Mouse (Mus musculus): ENCODE measurements around the gene Rpusd3. TPM values are rescaled to one million over a fixed set of nuclear protein-coding genes. Genes with fewer than 3 reads are reported as not detected.

The Rpusd3 gene
- polyA plus RNA-seq, 1 experiment from 2014 or later: 14.2 TPM

DNA sequence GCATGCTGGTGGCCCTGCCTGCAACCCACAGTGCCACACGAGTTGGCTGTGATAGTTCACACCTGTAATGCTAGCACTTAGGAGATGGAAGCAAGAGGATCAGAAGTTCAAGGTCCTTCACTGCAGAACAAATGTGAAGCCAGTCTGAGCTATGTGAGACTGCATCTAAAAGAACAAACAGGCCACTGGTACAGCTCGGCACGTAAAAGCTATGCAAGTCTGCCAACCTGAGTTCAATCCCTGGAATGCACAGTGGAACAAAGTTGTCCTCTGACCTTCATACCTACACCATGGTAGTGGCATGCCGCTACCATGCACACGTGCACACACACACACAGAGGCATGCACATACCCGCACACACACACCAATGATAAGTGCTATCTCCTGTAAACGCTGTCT is 5.0 kb upstream of the Rpusd3 start:
- H3K27me3 ChIP-seq (ENCODE audit: control insufficient read depth, insufficient read depth, low read length): no peaks in the 10 kb centered on the region
- H3K4me2 ChIP-seq (ENCODE audit: low read depth, low read length): no peak overlapping the region
- WGBS: 73% methylated on average over 7 of the region's 7 CpGs
- ATAC-seq (replicated peaks; ENCODE audit: extremely low read depth, insufficient read depth, low FRiP score): no peak
- H3K9me3 ChIP-seq (replicated peaks; ENCODE audit: control insufficient read depth, low read length): peaks cover 4% of the 10 kb centered on the region; the same call in 1 of the 2 replicates
- no peak overlapping the region for H3K9ac ChIP-seq (ENCODE audit: low read length)
- H3K4me3 ChIP-seq (ENCODE audit: low read length): no peak overlapping the region
- H3K27ac ChIP-seq (ENCODE audit: low read length): no peak overlapping the region
- H3K36me3 ChIP-seq (ENCODE audit: control insufficient read depth, insufficient read depth): no peaks in the 10 kb centered on the region
- no peaks in the 10 kb centered on the region for H3K4me1 ChIP-seq (ENCODE audit: control insufficient read depth, insufficient read depth, low read length)

- no peaks in the 10 kb centered on the region for H3K27me3 ChIP-seq (ENCODE audit: control insufficient read depth, insufficient read depth, low read length)
- 54% methylated on average over 4 of the region's 4 CpGs for WGBS
- peaks cover 8% of the 10 kb centered on the region for H3K4me1 ChIP-seq (ENCODE audit: control insufficient read depth, insufficient read depth, low read length)
- H3K4me3 ChIP-seq (ENCODE audit: low read length): no peak overlapping the region
- no peaks in the 10 kb centered on the region for H3K36me3 ChIP-seq (ENCODE audit: control insufficient read depth, insufficient read depth)
- H3K9me3 ChIP-seq (replicated peaks; ENCODE audit: control insufficient read depth, low read length): peaks cover 4% of the 10 kb centered on the region; the same call in 1 of the 2 replicates
- no peak overlapping the region for H3K9ac ChIP-seq (ENCODE audit: low read length)
- no peak overlapping the region for H3K27ac ChIP-seq (ENCODE audit: low read length)
- H3K4me2 ChIP-seq (ENCODE audit: low read depth, low read length): no peak overlapping the region
- ATAC-seq (replicated peaks; ENCODE audit: extremely low read depth, insufficient read depth, low FRiP score): no peak
Observed at GRCm38 (mm10) chr6:113423000-113423399, 3.9 kb upstream of the Rpusd3 start.

DNA sequence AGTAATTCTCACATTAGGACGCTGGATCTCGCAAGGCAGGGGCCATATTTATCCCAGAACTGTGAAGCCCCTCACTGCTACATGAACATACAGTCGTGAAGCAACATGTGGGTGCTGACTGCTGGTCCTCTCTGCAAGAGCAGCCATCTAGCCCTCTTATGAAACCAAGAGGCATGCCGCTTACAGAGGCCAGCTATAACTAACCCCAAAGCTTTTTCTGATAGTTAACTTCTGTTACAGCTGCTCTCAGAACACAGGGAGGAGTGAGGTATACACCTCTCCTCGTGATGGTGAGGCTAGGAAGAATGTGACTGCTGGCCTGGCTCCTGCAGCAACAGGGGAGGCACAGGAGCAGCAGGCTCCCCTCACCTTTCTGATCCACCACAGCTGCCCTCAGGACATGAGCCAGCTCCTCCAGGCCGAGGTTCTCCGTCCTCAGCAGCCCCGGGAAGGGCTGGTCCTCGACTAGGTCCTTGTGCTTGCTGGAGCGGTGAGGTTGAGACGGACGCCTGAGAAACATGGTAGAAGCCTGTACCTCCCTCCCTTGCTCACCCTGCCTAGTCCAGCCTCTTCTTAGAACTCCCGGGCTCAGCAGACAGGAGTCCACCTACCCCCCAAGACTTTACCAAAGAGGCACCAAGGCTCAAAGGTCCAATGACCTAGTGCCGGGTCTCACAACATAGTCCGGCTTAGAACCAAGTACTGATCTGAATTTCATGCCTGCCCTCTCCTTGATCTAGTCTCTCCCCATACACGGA is 520 bp downstream of the Rpusd3 start:
- Histone ChIP-seq H3K27me3 (ENCODE audit: control insufficient read depth, insufficient read depth, low read length) (no peaks in the 10 kb centered on the region), H3K27ac (ENCODE audit: low read length) (peak overlapping the region; percentile 58), H3K4me3 (ENCODE audit: low read length) (peak overlapping the region; percentile 78), H3K4me2 (ENCODE audit: low read depth, low read length) (peak overlapping the region; percentile 93), H3K9ac (ENCODE audit: low read length) (peak overlapping the region; percentile 85), H3K9me3 (replicated peaks; ENCODE audit: control insufficient read depth, low read length) (no peaks in the 10 kb centered on the region), H3K4me1 (ENCODE audit: control insufficient read depth, insufficient read depth, low read length) (peaks cover 8% of the 10 kb centered on the region), H3K36me3 (ENCODE audit: control insufficient read depth, insufficient read depth) (no peaks in the 10 kb centered on the region)
- ATAC-seq (replicated peaks; ENCODE audit: extremely low read depth, insufficient read depth, low FRiP score): peak; percentile 25; the same call in 1 of the 2 replicates
- 11% methylated on average over 16 of the region's 16 CpGs for WGBS

- Histone ChIP-seq H3K27me3 (ENCODE audit: control insufficient read depth, insufficient read depth, low read length) (no peaks in the 10 kb centered on the region), H3K9ac (ENCODE audit: low read length) (no peak overlapping the region), H3K9me3 (replicated peaks; ENCODE audit: control insufficient read depth, low read length) (no peaks in the 10 kb centered on the region), H3K27ac (ENCODE audit: low read length) (no peak overlapping the region), H3K4me3 (ENCODE audit: low read length) (no peak overlapping the region), H3K4me2 (ENCODE audit: low read depth, low read length) (no peak overlapping the region), H3K4me1 (ENCODE audit: control insufficient read depth, insufficient read depth, low read length) (peaks cover 8% of the 10 kb centered on the region), H3K36me3 (ENCODE audit: control insufficient read depth, insufficient read depth) (no peaks in the 10 kb centered on the region)
- no peak for ATAC-seq (replicated peaks; ENCODE audit: extremely low read depth, insufficient read depth, low FRiP score)
- WGBS: 60% methylated on average over 5 of the region's 5 CpGs
Observed at GRCm38 (mm10) chr6:113416416-113416815, 2.7 kb downstream of the Rpusd3 start.

DNA sequence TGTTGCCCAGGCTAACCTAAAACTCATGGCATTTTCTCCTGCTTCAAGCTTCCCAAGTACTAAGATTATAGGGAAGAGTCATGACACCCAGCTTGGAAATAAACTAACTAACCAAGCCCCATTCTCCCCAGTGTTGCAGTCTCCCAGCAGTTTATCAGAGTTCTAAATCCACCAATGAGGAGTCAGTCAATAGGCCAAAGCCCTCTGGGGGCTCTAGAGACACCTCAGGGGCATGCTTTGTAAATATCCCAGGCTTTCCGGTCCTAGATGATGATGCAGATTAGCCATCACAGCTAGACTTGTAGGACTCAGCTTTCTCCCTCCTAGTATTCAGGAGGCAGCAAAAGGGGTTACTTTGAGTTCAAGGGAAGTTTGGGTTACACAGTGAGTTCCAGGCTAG is 9.1 kb downstream of the Rpusd3 start:
- no peak overlapping the region for H3K9ac ChIP-seq (ENCODE audit: low read length)
- no peak overlapping the region for H3K27ac ChIP-seq (ENCODE audit: low read length)
- no peak overlapping the region for H3K4me3 ChIP-seq (ENCODE audit: low read length)
- no peaks in the 10 kb centered on the region for H3K4me1 ChIP-seq (ENCODE audit: control insufficient read depth, insufficient read depth, low read length)
- H3K36me3 ChIP-seq (ENCODE audit: control insufficient read depth, insufficient read depth): no peaks in the 10 kb centered on the region
- H3K9me3 ChIP-seq (replicated peaks; ENCODE audit: control insufficient read depth, low read length): no peaks in the 10 kb centered on the region
- WGBS: 50% methylated on average over 1 of the region's 1 CpGs
- ATAC-seq (replicated peaks; ENCODE audit: extremely low read depth, insufficient read depth, low FRiP score): no peak
- no peak overlapping the region for H3K4me2 ChIP-seq (ENCODE audit: low read depth, low read length)
- H3K27me3 ChIP-seq (ENCODE audit: control insufficient read depth, insufficient read depth, low read length): no peaks in the 10 kb centered on the region

- no peak overlapping the region for H3K4me2 ChIP-seq (ENCODE audit: low read depth, low read length)
Observed at GRCm38 (mm10) chr6:113406683-113407082, 12.5 kb downstream of the Rpusd3 start.

DNA sequence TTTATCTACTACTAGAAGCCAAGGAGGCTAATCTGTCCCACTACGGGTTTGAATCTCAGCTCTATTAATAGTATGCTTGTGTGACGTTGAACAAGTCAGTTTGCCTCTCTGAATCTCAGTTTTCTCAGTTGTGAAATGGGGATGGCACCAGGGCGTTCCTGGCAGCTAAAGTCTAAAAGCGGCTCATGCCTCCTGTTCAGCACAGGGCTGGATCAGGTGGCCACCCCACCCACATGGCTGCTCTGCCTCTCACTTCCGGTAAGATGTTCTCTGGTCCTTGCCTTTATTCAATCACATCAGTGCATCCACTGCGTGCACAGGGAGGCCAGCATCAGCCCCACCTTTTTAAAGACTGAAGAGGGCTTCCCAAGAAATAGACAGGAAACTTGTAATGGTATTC is 13.7 kb downstream of the Rpusd3 start:
- no peaks in the 10 kb centered on the region for H3K36me3 ChIP-seq (ENCODE audit: control insufficient read depth, insufficient read depth)
- H3K4me3 ChIP-seq (ENCODE audit: low read length): no peak overlapping the region
- no peak overlapping the region for H3K9ac ChIP-seq (ENCODE audit: low read length)
- H3K4me2 ChIP-seq (ENCODE audit: low read depth, low read length): no peak overlapping the region
- no peaks in the 10 kb centered on the region for H3K4me1 ChIP-seq (ENCODE audit: control insufficient read depth, insufficient read depth, low read length)
- 70% methylated on average over 6 of the region's 6 CpGs for WGBS
- no peak for ATAC-seq (replicated peaks; ENCODE audit: extremely low read depth, insufficient read depth, low FRiP score)
- H3K27ac ChIP-seq (ENCODE audit: low read length): no peak overlapping the region
- no peaks in the 10 kb centered on the region for H3K27me3 ChIP-seq (ENCODE audit: control insufficient read depth, insufficient read depth, low read length)
- no peaks in the 10 kb centered on the region for H3K9me3 ChIP-seq (replicated peaks; ENCODE audit: control insufficient read depth, low read length)

More at GRCm38 (mm10) chr6:113406683-113407082, 12.5 kb downstream of the Rpusd3 start:
- H3K9ac ChIP-seq (ENCODE audit: low read length): no peak overlapping the region
- no peaks in the 10 kb centered on the region for H3K27me3 ChIP-seq (ENCODE audit: control insufficient read depth, insufficient read depth, low read length)
- no peak overlapping the region for H3K27ac ChIP-seq (ENCODE audit: low read length)
- ATAC-seq (replicated peaks; ENCODE audit: extremely low read depth, insufficient read depth, low FRiP score): no peak
- H3K36me3 ChIP-seq (ENCODE audit: control insufficient read depth, insufficient read depth): no peaks in the 10 kb centered on the region
- no peaks in the 10 kb centered on the region for H3K9me3 ChIP-seq (replicated peaks; ENCODE audit: control insufficient read depth, low read length)
- no peaks in the 10 kb centered on the region for H3K4me1 ChIP-seq (ENCODE audit: control insufficient read depth, insufficient read depth, low read length)
- 77% methylated on average over 9 of the region's 9 CpGs for WGBS
- no peak overlapping the region for H3K4me3 ChIP-seq (ENCODE audit: low read length)

- H3K9ac ChIP-seq (ENCODE audit: low read length): no peak overlapping the region
- no peaks in the 10 kb centered on the region for H3K36me3 ChIP-seq (ENCODE audit: control insufficient read depth, insufficient read depth)
- no peak overlapping the region for H3K27ac ChIP-seq (ENCODE audit: low read length)
- H3K4me3 ChIP-seq (ENCODE audit: low read length): no peak overlapping the region
- no peak overlapping the region for H3K4me2 ChIP-seq (ENCODE audit: low read depth, low read length)
- H3K27me3 ChIP-seq (ENCODE audit: control insufficient read depth, insufficient read depth, low read length): no peaks in the 10 kb centered on the region
- no peaks in the 10 kb centered on the region for H3K9me3 ChIP-seq (replicated peaks; ENCODE audit: control insufficient read depth, low read length)
- no peak for ATAC-seq (replicated peaks; ENCODE audit: extremely low read depth, insufficient read depth, low FRiP score)
- H3K4me1 ChIP-seq (ENCODE audit: control insufficient read depth, insufficient read depth, low read length): no peaks in the 10 kb centered on the region
- 77% methylated on average over 12 of the region's 12 CpGs for WGBS
Observed at GRCm38 (mm10) chr6:113404649-113405448, 14.3 kb downstream of the Rpusd3 start.

DNA sequence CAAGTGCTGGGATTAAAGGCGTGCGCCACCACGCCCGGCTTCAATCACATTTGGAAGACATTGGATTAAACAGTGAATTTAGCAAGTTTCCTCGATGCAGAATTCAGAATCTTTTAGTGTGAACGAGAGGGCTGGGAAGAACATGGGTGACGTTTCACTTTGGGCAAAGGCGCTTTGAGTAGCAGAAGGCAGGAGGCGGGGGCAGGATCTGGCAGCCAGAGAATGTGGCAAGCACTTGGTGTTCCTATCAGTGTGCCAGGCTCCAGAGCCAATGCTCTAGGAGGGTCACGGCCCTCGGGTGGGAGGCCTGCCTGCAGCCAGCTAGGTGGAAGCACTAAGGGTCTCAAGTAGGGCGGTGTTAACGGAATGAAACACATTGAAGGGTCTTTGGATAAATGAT is 17.0 kb downstream of the Rpusd3 start:
- Histone ChIP-seq H3K27me3 (ENCODE audit: control insufficient read depth, insufficient read depth, low read length) (no peaks in the 10 kb centered on the region), H3K36me3 (ENCODE audit: control insufficient read depth, insufficient read depth) (no peaks in the 10 kb centered on the region), H3K27ac (ENCODE audit: low read length) (no peak overlapping the region), H3K4me1 (ENCODE audit: control insufficient read depth, insufficient read depth, low read length) (no peaks in the 10 kb centered on the region), H3K9ac (ENCODE audit: low read length) (no peak overlapping the region), H3K4me3 (ENCODE audit: low read length) (no peak overlapping the region), H3K4me2 (ENCODE audit: low read depth, low read length) (no peak overlapping the region), H3K9me3 (replicated peaks; ENCODE audit: control insufficient read depth, low read length) (no peaks in the 10 kb centered on the region)
- no peak for ATAC-seq (replicated peaks; ENCODE audit: extremely low read depth, insufficient read depth, low FRiP score)
- 80% methylated on average over 13 of the region's 13 CpGs for WGBS
